7 mouse cellular contexts compared by ENCODE assay signal in genomic region chr4:149049351-149050159, GRCm38 (mm10). TPM values are rescaled to one million over a fixed set of nuclear protein-coding genes. Genes with fewer than 3 reads are reported as not detected.
A peak's percentile ranks its signal among the peaks of the same experiment; 100 is the strongest.
DNase-seq lines count a peak whose midpoint lies in the region; ATAC-seq and TF ChIP-seq lines count a peak whose summit lies in the region.

No protein-coding gene starts in this region.

- H3K36me3 ChIP-seq in heart, postnatal 0 days (replicated peaks; ENCODE audit: control insufficient read depth, insufficient read depth, low read length): no peaks in the 10 kb centered on the region
- no peaks in the 10 kb centered on the region for H3K36me3 ChIP-seq in midbrain, embryonic 13.5 days

- H3K4me3 ChIP-seq in heart, postnatal 0 days (ENCODE audit: low read depth, low read length): 0 out of 2 replicates have a peak overlapping the region, but pooled peaks have one; percentile 1
- H3K4me3 ChIP-seq in midbrain, embryonic 13.5 days (replicated peaks): no peak overlapping the region

- TF ChIP-seq POLR2A in brain, embryonic 14.5 days (IDR thresholded peaks at IDR 0.05; ENCODE audit: borderline replicate concordance, extremely low read depth, insufficient read depth, insufficient read length, poor library complexity, severe bottlenecking): no peak

- DNase-seq in NIH3T3 (ENCODE audit: low read depth): peak; percentile 72
- DNase-seq in brain, embryonic 14.5 days (ENCODE audit: low read depth): peak; percentile 80
- peak; percentile 64 for DNase-seq in heart, postnatal 0 days (ENCODE audit: low spot score)
- DNase-seq in kidney, postnatal 4 days: peak; percentile 47 to 70
- no peak for DNase-seq in right cerebral cortex, adult 18-20 months
- no peak for DNase-seq in ovary, adult 18-20 months (ENCODE audit: low spot score)

- peak overlapping the region; percentile 63 for H3K27ac ChIP-seq in heart, postnatal 0 days (ENCODE audit: low read depth)
- peak overlapping the region; percentile 57 for H3K27ac ChIP-seq in midbrain, embryonic 13.5 days

- no peak for TF ChIP-seq EP300 in heart, postnatal 0 days (IDR thresholded peaks at IDR 0.05; ENCODE audit: low read depth)

- H3K9ac ChIP-seq in heart, postnatal 0 days (replicated peaks; ENCODE audit: low read depth, low read length): no peak overlapping the region; the same call in 1 of the 2 replicates
- no peak overlapping the region; the same call in 1 of the 2 replicates for H3K9ac ChIP-seq in midbrain, embryonic 13.5 days (replicated peaks)

- peak; percentile 63 for ATAC-seq in heart, postnatal 0 days (ENCODE audit: insufficient read depth, low read depth)
- ATAC-seq in midbrain, embryonic 13.5 days: peak; percentile 59

- peak overlapping the region; percentile 42 for H3K4me2 ChIP-seq in heart, postnatal 0 days (ENCODE audit: low read depth, low read length)
- H3K4me2 ChIP-seq in midbrain, embryonic 13.5 days (replicated peaks): peak overlapping the region; percentile 33

- peaks cover 38% of the 10 kb centered on the region for H3K4me1 ChIP-seq in heart, postnatal 0 days (ENCODE audit: control insufficient read depth, insufficient read depth)
- H3K4me1 ChIP-seq in midbrain, embryonic 13.5 days (replicated peaks): peaks cover 36% of the 10 kb centered on the region

- TF ChIP-seq CTCF in brain, embryonic 14.5 days (IDR thresholded peaks at IDR 0.05; ENCODE audit: borderline replicate concordance, extremely low read depth, insufficient read depth, insufficient read length): no peak
- TF ChIP-seq CTCF in heart, postnatal 0 days (IDR thresholded peaks at IDR 0.05; ENCODE audit: low read depth): no peak

- 3% methylated on average over 16 of the region's 16 CpGs for WGBS in heart, postnatal 0 days
- 5% methylated on average over 16 of the region's 16 CpGs for WGBS in midbrain, embryonic 13.5 days

- no peaks in the 10 kb centered on the region for H3K27me3 ChIP-seq in heart, postnatal 0 days (ENCODE audit: control insufficient read depth, insufficient read depth, low read length)
- H3K27me3 ChIP-seq in midbrain, embryonic 13.5 days: peaks cover 44% of the 10 kb centered on the region

- no peaks in the 10 kb centered on the region for H3K9me3 ChIP-seq in heart, postnatal 0 days (replicated peaks; ENCODE audit: control insufficient read depth, low read length)
- H3K9me3 ChIP-seq in midbrain, embryonic 13.5 days: no peaks in the 10 kb centered on the region

RNA-seq across cellular contexts. Expression of gene Pex14, which starts 50.1 kb away (rescaled TPM):
- 27.8 and 35.1 TPM in 2 replicates for polyA plus RNA-seq in brain, embryonic 14.5 days (2012; rRNA removed)
- 43.9 and 49.2 TPM in 2 replicates for total RNA-seq in heart, postnatal 0 days (2014; rRNA removed; ENCODE audit: low replicate concordance)
- 35.4 and 38.1 TPM in 2 replicates for polyA plus RNA-seq in heart, postnatal 0 days (2015; fragmentation: Nextera tagmentation; extraction: Ambion mirVana)
- 50.6 and 55.6 TPM in 2 replicates for polyA plus RNA-seq in midbrain, embryonic 13.5 days (2015; fragmentation: Nextera tagmentation; extraction: Ambion mirVana)

RNA-seq across cellular contexts. Expression of gene Dffa, which starts 54.4 kb away (rescaled TPM):
- 28.3 and 28.5 TPM in 2 replicates for polyA plus RNA-seq in brain, embryonic 14.5 days (2012; rRNA removed)
- total RNA-seq in heart, postnatal 0 days (2014; rRNA removed; ENCODE audit: low replicate concordance): 13.3 and 20.8 TPM in 2 replicates
- polyA plus RNA-seq in heart, postnatal 0 days (2015; fragmentation: Nextera tagmentation; extraction: Ambion mirVana): 22.9 and 26.2 TPM in 2 replicates
- 24.7 and 25.5 TPM in 2 replicates for polyA plus RNA-seq in midbrain, embryonic 13.5 days (2015; fragmentation: Nextera tagmentation; extraction: Ambion mirVana)

Comparison
In these comparisons a context has a peak if more than half of its experiments do, and no peak if none do; other contexts are left out.
1. DNase-seq: peak in NIH3T3 (single experiment), brain, embryonic 14.5 days (single experiment), heart, postnatal 0 days (single experiment) and kidney, postnatal 4 days (2 of 2); none in right cerebral cortex, adult 18-20 months (single experiment) and ovary, adult 18-20 months (single experiment).